Mouse (Mus musculus) cerebellum, adult (tissue): ENCODE measurements at regions not wholly inside any gene's neighbourhood (a gene's known extent, or its start where the extent isn't known, plus 50 kb on each side); places are given as distances from the start of the nearest gene placed in this dataset.
A peak's percentile ranks its signal among the peaks of the same experiment; 100 is the strongest.
"Not testable (repeated sequence)": the region's sequence is repeated elsewhere in the genome, so short reads cannot be mapped to it uniquely, and the experiment has no call there.

Source experiments
- ATAC-seq: cut with Nextera tagmentation; 2 replicates; pipeline ENCODE4 v1.9.2; 2017; ENCODE audit warnings: mild to moderate bottlenecking, moderate library complexity, mixed read lengths; ENCODE audit not compliant: insufficient number of reproducible peaks, low FRiP score, low TSS enrichment

DNA sequence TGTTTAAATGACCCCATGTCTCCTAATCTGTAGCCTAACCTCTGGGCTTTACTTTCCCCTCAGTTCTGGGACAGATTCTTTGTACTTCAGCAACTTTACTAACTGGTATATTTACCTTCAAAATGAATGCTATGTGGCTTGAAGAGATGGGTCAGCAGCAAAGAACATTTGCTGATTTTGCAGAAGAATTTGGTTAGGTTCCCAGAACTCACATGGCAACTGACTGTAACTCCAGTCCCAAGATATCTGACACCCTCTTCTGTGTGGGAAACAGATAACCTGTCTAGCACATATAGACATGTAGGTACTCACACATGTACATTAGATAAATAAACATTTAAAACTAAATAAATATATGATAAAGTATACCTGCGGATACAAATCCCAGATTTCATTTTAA, 530.5 kb upstream of the N6amt1 start:
- ATAC-seq = no peak

DNA sequence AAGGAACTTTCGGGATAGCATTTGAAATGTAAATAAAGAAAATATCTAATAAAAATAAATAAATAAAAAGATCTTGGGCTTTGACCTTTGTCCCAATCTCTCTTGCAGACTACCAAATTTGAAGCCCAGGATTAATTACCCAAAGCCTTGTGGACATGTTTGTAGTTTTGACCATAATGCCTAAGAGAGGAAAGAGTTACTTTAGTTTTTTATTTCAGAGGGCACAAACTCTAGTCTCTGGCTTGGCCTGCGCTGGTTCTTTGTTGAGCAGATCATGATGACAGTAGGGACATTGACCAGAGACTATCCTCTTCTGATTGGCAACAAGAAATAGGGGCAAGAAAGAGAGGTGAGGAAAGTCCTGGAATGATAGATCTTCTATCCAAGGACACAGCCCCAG, 532.4 kb upstream of the N6amt1 start:
- no peak for ATAC-seq

DNA sequence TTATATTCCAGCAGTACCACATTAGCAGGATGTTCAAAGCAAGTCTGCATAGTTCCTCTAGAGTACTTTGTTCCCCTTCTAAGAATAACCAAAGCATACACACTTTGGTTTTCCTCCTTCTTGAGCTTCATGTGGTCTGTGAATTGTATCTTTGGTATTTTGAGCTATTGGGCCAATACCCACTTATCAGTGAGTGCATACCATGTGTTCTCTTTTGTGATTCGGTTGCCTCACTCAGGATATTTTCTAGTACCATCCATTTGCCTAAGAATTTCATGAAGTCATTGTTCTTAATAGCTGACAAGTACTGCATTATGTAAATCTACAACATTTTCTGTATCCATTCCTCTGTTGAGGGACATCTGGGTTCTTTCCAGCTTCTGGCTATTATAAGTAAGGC, 535.3 kb upstream of the N6amt1 start:
- not testable (repeated sequence) for ATAC-seq

DNA sequence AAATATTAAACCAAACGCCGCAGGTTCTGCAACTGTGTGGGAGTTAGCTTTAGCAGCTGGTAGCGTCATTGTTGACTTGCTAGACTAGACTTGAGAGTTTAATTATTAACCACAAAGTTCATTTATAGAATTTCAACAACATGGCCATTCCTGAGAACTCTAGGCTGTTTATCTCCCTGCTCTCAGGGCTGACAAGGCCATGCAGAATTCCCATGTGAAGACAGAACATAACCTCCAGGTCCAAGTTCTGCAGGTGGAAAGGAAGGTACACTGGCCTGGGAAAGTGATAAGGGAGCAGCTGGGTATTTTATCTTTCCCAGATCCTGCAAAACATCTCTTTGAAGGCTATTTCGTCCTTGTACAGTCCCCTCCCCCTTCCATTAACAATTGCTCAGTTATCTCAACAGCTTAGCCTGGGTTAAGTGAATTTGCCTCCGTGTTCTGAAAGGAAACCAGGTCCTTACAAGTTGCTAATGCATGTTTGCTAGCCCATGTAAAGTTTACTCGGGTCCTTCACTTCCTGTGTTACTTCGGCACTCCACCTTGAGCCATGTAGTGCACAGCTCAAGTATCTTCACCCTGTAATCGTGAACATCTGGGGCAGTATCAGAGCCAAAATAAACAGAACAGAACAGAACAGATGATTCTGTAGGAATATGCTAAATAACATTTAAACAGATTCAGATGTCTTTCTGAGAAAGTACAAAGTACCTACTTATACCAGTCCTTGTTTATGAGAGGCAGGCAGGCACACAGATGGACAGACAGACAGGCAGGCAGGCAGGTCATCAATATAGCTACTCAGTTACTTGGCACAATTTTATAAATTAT, 537.0 kb upstream of the N6amt1 start:
- no peak for ATAC-seq

DNA sequence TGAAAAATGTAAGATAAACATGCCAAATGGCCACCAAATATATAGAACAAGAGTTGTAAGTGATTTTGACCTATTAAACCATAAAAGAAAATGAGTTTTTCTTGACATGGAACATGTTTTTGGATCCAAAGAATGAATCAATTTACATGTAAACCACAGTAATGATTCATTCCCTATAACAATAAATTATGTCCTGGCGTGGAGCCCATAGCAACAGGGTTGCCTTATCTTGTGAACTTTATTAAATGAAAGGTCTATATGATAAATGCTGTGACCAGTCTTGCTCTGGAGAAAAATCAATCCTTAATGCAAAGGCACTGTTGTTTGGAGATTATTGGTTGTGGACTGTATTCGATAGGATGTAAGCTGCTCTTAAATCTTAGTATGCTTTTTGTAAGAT, 538.0 kb upstream of the N6amt1 start:
- no peak for ATAC-seq

DNA sequence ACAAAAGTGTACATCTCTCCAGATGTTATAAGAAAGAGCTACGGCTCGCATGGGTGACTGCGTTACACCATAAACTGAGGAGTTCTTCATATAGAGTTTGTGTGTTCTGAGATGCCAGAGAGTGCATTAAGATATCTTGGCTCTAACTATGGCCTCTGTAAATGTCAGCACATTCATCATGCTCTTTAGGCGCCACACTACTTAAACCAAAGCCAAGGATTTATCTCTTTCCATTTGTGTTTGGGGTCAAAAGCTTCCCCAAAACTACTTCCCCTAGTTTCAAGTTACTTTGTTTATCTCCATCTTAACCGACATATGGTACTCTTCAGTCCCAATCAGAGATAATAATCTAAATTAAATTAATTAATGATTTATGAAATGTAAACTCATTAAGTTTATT, 541.3 kb upstream of the N6amt1 start:
- no peak for ATAC-seq

DNA sequence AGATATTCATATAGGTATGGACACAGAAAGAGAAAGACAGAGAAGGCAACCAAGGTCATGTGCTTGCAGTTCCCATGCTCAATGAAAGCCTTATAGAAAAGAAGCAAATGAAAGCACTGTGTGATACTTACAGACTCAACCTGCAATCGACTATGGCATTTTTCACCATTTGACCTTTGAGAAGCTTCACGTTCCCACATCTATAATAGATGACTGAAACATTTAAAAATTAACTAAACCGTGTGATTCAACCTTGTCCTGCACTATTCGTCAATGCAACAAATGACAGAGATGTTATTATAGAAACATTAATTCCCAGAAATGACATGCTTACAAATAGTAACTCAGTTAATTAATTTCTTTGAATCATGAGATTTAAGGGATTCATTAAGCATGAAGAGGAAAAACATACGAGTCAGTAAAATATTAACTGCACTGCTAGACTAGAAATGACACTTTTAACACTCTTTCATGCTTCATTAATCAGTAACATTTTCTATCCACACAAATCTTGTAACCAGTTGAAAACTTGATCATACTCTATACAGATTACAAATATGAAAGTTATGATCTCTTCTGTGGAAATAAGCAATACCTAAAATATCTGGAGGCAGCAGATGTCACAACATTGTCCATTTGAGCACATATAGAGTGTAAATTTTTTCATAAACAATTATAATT, 545.2 kb upstream of the N6amt1 start:
- no peak for ATAC-seq

DNA sequence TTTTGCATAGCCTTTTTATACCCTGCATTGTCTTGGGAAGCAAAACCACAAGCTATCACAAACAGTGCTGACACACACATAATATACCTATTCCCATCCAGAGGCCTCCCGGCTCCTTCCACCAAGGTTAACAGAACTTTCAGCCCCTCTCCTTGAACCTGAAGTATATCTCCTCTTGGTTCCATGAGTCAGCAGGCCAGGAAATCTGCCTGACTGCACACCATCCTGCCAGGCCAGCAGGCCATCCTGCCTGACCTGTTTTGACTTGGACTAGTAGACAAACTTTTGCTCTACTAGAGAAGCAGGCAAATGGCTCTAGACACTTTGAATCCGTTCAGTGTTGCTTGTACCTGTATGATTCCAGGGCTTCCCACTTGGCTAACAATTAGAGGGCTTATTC, 547.6 kb upstream of the N6amt1 start:
- ATAC-seq = no peak

DNA sequence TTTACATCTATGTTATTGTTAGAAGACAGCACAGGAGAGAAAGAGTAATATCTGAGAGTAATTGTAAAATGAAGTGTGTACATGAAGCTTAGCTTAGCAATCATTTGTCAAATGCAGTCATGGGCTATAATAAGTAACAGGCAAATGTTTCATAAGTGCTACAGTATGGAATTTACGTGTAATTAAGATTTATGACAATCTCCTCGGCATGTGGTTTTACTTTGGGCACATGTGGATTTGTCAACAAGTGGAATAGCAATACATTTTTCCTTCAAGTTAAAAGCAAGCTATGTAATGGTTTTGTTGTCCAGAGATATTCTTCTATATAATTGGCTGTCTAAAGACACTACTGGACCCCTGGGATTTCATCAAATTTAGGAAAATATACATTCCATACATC, 577.9 kb upstream of the N6amt1 start:
- ATAC-seq = no peak

DNA sequence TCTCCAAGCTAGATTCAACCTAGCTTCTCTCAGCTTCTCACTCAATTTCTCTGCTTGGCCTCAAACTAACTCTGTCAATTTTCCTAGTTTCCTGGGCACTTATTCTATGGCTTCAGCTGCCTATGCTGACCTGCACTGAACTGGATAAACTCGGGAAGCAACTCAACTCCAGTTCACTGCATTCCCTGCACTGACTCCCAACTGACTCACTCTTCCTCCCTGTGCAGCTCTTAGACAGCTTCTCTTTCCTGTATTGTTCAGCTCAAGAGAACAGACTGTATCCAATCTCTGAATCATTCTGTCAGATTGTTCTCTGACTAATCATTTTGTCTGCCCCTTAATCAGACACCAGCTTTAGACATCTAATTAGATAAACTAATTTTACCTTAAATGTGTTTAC, 581.4 kb upstream of the N6amt1 start:
- ATAC-seq = no peak

DNA sequence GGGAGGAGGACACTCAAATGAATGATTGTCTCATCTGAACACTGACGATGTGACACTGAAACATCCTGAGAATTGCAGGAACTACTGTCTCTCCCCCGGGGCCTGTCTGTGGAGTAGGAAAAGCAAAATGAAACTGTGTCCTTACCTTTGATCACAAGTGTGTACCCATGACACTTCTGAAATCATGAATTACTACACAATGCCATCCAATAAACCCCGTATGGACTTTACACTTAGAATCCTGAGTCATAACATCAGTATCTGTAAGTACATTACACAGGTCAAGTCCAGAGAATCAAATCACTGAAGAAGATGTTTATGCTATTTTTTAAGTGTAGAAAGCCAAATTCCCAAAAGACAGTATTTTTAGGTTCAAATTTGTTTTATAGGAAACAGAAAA, 585.1 kb upstream of the N6amt1 start:
- ATAC-seq = no peak

DNA sequence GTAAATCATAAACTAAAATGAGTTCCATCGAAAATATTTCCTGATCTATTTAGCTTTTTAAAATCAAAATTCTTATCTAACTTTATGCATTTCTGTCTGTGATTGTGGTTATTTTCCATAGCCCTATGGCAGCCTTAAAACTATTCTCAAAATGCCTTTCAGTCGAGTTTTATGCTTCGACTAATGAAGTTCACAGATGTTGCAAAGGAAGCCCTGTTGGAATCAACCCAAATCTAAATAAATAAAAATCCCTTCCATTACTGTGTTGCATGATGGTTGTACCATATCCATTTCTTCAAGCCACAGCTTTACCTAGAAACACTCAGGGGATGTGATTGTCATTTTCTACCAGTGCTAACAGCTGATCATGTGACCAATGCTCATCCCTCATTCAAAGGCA, 585.6 kb upstream of the N6amt1 start:
- ATAC-seq = no peak

DNA sequence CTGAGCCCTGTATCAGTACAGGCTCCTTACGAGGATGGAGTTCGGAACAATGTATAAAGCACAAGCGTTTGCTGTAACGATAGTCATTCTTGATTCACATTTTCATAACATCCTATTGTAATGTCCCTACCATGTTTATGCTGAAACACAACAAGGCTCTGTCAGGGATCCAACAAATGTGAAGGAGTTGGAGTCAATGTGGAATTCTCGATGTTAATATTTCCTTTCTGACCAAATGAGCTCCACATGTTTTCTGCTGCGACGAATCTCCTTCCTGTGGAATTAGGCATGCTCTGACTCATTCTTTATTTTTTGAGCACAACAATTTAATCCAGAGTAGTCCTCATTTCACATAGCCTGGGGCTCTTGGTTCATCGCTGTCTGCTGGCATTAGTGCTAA, 588.0 kb upstream of the N6amt1 start:
- ATAC-seq = no peak

DNA sequence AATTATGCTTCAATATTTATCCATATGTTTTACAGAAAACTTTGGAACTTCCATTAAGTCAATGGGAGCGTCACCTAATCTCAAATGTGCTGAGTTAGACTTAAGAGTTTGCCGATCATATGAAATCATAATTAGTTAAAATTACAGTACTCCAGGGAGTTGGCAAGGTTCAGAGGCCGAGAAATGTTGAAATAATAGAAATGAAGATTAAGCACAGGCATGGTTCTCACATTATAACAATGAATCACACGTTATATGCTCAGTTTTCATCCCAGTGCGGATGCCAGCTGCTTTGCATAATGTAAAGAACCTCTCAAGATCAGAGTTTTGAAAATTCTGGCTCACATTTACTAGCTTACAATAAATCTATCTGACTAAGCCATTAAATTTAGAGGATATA, 612.7 kb upstream of the N6amt1 start:
- no peak for ATAC-seq

DNA sequence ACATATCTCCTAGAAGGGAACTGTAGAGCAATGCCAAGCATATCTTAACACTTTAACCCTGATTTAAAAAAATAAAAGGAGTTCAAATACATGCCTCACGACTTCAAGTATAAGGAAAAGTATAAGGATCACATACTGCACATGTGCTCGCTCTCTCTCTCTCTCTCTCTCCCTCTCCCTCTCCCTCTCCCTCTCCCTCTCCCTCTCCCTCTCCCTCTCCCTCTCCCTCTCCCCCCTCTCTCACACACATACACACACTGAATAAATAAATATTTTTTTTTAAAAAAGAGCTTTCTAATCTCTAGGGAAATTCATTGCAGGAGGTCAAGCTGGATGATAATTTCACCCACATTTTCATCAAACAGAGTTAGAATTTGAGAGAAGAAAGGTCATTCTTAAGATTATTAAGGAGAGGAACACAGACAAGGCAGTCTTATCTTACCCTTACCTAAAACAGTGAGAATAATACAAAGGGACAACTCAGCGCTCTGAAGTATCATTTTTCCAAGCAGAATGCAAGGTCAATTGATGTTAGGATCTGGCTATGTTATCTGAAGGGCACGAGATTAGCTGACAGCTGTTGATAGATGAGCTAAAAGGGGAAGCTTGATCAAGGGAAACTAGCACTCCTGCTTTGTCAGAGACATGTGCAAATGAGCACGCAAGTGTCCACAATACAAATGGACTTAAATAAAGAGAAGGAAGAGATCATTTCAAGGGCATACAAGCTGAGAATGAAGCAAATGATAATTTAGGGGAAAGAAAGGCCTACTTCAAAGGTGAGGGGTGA, 634.8 kb upstream of the N6amt1 start:
- ATAC-seq = no peak

DNA sequence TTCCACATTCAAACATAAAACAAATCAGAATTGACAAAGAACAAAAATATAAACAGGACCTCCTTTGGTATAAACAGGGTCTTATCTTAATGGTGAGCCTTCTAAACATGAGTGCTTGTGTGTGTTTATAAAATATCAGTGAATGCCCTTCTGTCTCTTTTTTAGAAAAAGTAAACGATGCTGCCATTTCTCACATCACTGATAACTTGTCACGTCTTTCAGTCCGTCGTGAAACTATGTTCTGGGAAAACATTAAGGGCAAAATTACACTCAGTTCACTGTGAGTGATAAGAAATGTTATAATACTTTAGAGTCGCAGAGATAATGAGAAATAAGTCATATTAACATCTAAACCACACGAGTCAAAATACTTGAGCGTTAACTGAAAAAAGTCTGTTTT, 635.6 kb upstream of the N6amt1 start:
- no peak for ATAC-seq

DNA sequence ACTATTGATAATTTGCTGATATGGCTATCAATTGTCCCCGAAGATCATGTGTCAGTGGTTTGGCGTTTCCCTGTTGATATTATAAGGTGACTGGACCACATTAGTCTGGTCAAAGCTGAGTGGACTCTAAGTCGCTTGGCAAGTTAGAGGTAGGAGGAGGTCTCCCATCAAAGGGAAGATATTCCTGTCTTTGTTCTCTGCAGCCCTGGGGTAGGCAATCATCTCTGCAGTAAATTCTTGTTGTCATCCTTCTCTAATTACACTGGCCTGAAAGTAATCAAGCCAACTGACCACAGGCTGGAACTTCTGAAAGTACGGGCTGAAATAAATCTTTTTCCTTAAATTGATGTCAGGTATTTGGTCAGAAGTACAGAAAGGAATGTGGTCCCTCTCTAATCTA, 652.3 kb upstream of the N6amt1 start:
- no peak for ATAC-seq

DNA sequence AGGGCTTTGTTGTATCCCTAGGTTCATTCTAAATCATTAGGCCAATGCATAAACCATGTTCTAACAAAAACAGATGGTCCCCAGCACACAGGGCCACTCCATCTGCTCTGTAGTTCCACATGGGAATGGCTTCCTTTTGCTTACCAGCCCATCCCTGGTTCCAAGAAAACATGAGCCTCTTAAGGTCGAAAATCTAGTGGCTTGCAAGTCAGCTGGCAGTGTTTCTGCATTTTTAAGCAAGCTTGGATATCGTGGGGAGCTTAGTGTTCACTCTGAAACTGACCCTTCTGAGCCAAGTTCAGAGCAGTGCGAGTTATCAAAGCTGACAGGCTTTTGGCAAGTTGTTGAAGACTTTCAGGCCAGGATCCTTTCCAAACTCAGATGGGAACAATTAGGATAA, 659.5 kb upstream of the N6amt1 start:
- ATAC-seq = peak; percentile 99

DNA sequence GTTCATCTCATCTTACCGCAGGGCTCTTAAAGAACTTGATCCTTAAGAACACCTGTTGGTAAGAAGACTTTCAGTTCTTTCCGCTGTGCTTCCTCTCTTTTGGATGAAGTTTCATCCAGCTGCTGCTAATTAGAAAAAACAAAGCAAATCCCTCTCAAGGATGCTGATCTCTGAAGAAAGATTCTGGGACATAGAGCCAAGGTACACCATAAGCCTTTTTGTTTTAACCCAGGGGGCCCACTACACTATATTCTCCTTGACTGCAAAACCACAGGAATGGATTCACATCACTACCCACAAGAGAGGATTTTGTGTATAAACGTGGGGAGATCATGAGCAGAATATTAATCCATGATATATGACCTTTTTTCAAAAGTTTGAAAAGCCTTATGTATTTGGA, 694.8 kb upstream of the N6amt1 start:
- ATAC-seq = no peak

DNA sequence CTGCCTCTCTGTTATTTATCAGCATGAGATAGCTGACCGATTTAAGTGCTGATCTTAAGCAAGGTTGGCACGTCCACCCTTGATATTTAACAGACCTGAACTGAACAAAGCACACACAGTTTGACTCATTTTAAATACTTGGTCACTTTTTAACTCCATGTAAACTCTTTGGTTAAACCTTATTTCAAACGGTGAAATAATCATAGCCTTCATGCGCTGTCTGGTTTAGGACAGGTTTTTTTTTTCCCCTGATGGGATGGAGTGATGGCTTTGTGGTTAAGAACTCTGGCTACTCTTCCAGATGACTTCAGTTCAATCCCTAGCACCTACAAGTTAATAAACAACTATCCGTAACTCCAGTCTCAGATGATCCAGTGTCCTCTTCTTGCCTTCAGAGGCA, 706.7 kb upstream of the N6amt1 start:
- ATAC-seq = no peak

DNA sequence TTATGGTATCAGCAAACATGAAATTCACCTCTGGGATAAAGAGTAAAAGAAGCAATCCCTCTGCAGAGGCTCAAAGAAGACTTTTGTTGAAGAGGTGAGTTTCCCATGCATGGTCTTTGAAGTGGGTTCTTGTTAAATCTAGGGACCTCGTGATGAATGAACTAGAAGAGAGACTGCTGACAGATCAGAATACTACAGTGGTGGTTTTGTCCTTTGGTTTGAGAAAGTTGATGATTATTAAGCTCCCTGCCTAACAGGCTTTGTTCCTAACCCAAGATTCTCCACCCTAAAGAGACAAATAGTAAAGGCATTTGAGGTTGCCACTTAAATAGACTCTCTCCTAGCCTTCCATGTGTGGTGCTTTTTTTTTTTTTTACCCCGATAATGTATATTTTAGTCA, 707.2 kb upstream of the N6amt1 start:
- no peak for ATAC-seq
